In genomic region chrX:93931694-93932093, GRCm38 (mm10) we compare ENCODE assay signal across 39 mouse cellular contexts. TPM values are rescaled to one million over a fixed set of nuclear protein-coding genes. Genes with fewer than 3 reads are reported as not detected.
"Had no signal": no experiment of that assay in that cellular context is flagged by ENCODE, and none has a peak within 500 bp of the region (broad histone marks: within the 10 kb centered on the region; RNA-seq: fewer than 3 reads in every experiment).

No protein-coding gene starts in this region.

- H3K27ac ChIP-seq: gastrocnemius, adult 2 months; heart, embryonic 10.5 days; hindbrain, embryonic 10.5 days; hindbrain, embryonic 12.5 days; hindbrain, embryonic 14.5 days; kidney, embryonic 15.5 days; kidney, postnatal 0 days; limb, embryonic 10.5 days; limb, embryonic 12.5 days; liver, embryonic 13.5 days; liver, embryonic 15.5 days had no signal

- H3K36me3 ChIP-seq: heart, embryonic 10.5 days; heart, embryonic 12.5 days; hindbrain, embryonic 10.5 days; hindbrain, embryonic 12.5 days; kidney, embryonic 15.5 days; limb, embryonic 10.5 days; limb, embryonic 12.5 days; liver, embryonic 13.5 days; liver, embryonic 15.5 days had no signal

- H3K9me3 ChIP-seq: heart, embryonic 10.5 days; heart, embryonic 12.5 days; hindbrain, embryonic 10.5 days; hindbrain, embryonic 12.5 days; kidney, embryonic 15.5 days; limb, embryonic 10.5 days; limb, embryonic 12.5 days; liver, embryonic 13.5 days; liver, embryonic 15.5 days had no signal

- H3K9ac ChIP-seq: heart, embryonic 12.5 days; hindbrain, embryonic 12.5 days; hindbrain, embryonic 14.5 days; kidney, embryonic 15.5 days; limb, embryonic 12.5 days; liver, embryonic 13.5 days; liver, embryonic 15.5 days had no signal

- DNase-seq: gastrocnemius, adult 2 months; gastrocnemius, postnatal 14 days; gastrocnemius, postnatal 36 days; heart, adult 18-20 months; heart, postnatal 10 days; heart, postnatal 4 days; kidney, adult 11 months; kidney, adult 2 months; kidney, adult 9 months; kidney, postnatal 14 days; kidney, postnatal 36 days; layer of hippocampus, adult 9-11 months; layer of hippocampus, postnatal 36 days; liver; liver, embryonic 13.5 days had no signal

- H3K4me2 ChIP-seq: heart, embryonic 12.5 days; hindbrain, embryonic 12.5 days; hindbrain, embryonic 14.5 days; kidney, embryonic 15.5 days; limb, embryonic 12.5 days; liver, embryonic 11.5 days; liver, embryonic 13.5 days; liver, embryonic 15.5 days had no signal

- H3K27me3 ChIP-seq: liver, embryonic 13.5 days; liver, embryonic 15.5 days had no signal

- H3K4me1 ChIP-seq: heart, embryonic 10.5 days; heart, embryonic 12.5 days; hindbrain, embryonic 10.5 days; hindbrain, embryonic 12.5 days; kidney, embryonic 15.5 days; limb, embryonic 10.5 days; limb, embryonic 12.5 days had no signal

- H3K4me3 ChIP-seq: gastrocnemius, adult 2 months; heart, embryonic 10.5 days; heart, embryonic 12.5 days; hindbrain, embryonic 10.5 days; hindbrain, embryonic 12.5 days; kidney, embryonic 15.5 days; limb, embryonic 10.5 days; limb, embryonic 12.5 days; liver, embryonic 13.5 days; liver, embryonic 15.5 days had no signal

- ATAC-seq: hindbrain, embryonic 16.5 days; inflammation-experienced regulatory T-cells, adult 6 months had no signal

RNA-seq across cellular contexts. Expression of gene AU015836, which starts 36.8 kb away (rescaled TPM):
- total RNA-seq: gastrocnemius, adult 2 months; gastrocnemius, postnatal 14 days; gastrocnemius, postnatal 36 days; heart, adult 18-20 months; heart, adult 8-10 months; heart, postnatal 10 days; heart, postnatal 25 days; heart, postnatal 4 days; layer of hippocampus, adult 18-20 months; layer of hippocampus, adult 8-10 months; layer of hippocampus, postnatal 14 days; layer of hippocampus, postnatal 36 days; left cerebral cortex, adult 18-20 months; left cerebral cortex, adult 8-10 months; left cerebral cortex, postnatal 25 days had no signal
- polyA plus RNA-seq: gonadal fat pad, adult 2 months; heart, embryonic 12.5 days; heart, embryonic 16.5 days; hindbrain, embryonic 10.5 days; hindbrain, embryonic 12.5 days; hindbrain, embryonic 14.5 days; hindbrain, embryonic 16.5 days; inflammation-experienced regulatory T-cells, adult 6 months; kidney, embryonic 15.5 days; large intestine, adult 2 months; limb, embryonic 10.5 days; limb, embryonic 12.5 days had no signal
